Comparison of ENCODE assay signal across 10 mouse cellular contexts in genomic region chr7:117021716-117022115, GRCm38 (mm10).
DNase-seq lines count a peak whose midpoint lies in the region; ATAC-seq and TF ChIP-seq lines count a peak whose summit lies in the region.
"Had no signal": no experiment of that assay in that cellular context is flagged by ENCODE, and none has a peak within 500 bp of the region (broad histone marks: within the 10 kb centered on the region; RNA-seq: fewer than 3 reads in every experiment).

No protein-coding gene starts in this region.

- DNase-seq in kidney, postnatal 10 days = peak; percentile 79
- DNase-seq in kidney, adult 11 months = no peak
- DNase-seq in Patski (ENCODE audit: low read depth, low spot score) = peak; percentile 3
- DNase-seq in c-Kit-positive CD71-positive TER-119-negative erythroid progenitor cells, embryonic 14.5 days (ENCODE audit: low read depth) = peak; percentile 4
- DNase-seq in lung, postnatal 14 days = peak; percentile 51
- DNase-seq in cerebellum, adult 8-10 months = no peak
- DNase-seq in ovary, postnatal 36 days (ENCODE audit: low spot score) = no peak
- DNase-seq in cerebellum, adult 11 months = no peak
- DNase-seq: gastrocnemius, postnatal 36 days had no signal

- in situ Hi-C loops in Patski (cut with MboI; ENCODE audit: low pct_unique_long_range_greater_than_20kb) = no loop called here

- no peak for TF ChIP-seq CTCF in Patski (IDR thresholded peaks at IDR 0.05)

- no peaks in the 10 kb centered on the region for H3K27me3 ChIP-seq in Patski
- H3K27me3 ChIP-seq: limb, embryonic 15.5 days had no signal

- CTCF ChIA-PET in Patski (lab: Charles Lee) = no interaction called here

- POLR2A ChIA-PET in Patski (lab: Charles Lee) = no interaction called here

- no peak for ATAC-seq in Patski

Comparison
In these comparisons a context has a peak if more than half of its experiments do, and no peak if none do; other contexts are left out.
1. DNase-seq: peak in kidney, postnatal 10 days (single experiment), Patski (single experiment), c-Kit-positive CD71-positive TER-119-negative erythroid progenitor cells, embryonic 14.5 days (single experiment) and lung, postnatal 14 days (single experiment); none in kidney, adult 11 months (single experiment), cerebellum, adult 8-10 months (single experiment), ovary, postnatal 36 days (single experiment) and cerebellum, adult 11 months (single experiment).